Mouse (Mus musculus) heart, embryonic 16.5 days (tissue): ENCODE measurements around the gene Gnaq. TPM values are rescaled to one million over a fixed set of nuclear protein-coding genes. Genes with fewer than 3 reads are reported as not detected.
A peak's percentile ranks its signal among the peaks of the same experiment; 100 is the strongest.
"Not testable (repeated sequence)": the region's sequence is repeated elsewhere in the genome, so short reads cannot be mapped to it uniquely, and the experiment has no call there.

Experiments used
- ATAC-seq: fragments of 200-750 bp; cut with Nextera tagmentation; replicated peaks from 2 replicates; pipeline ENCODE4 v1.8.0; 2017; ENCODE audit warnings: moderate number of reproducible peaks; ENCODE audit not compliant: insufficient read depth, low FRiP score; ENCODE audit errors: extremely low read depth
- H3K27ac ChIP-seq: fragments of 300-500 bp; sonication (generic); 2 replicates; pipeline ENCODE4 v1.5.1; 2014; ENCODE audit warnings: mild to moderate bottlenecking, low read length, control low read depth, moderate library complexity
- H3K27me3 ChIP-seq: fragments of 300-500 bp; sonication (generic); 2 replicates; pipeline ENCODE4 v1.6.1; 2014; ENCODE audit warnings: low read length, mixed read lengths; ENCODE audit not compliant: control insufficient read depth, insufficient read depth
- H3K36me3 ChIP-seq: fragments of 300-500 bp; sonication (generic); 2 replicates; pipeline ENCODE4 v1.6.1; 2014; ENCODE audit not compliant: control insufficient read depth, insufficient read depth
- H3K4me1 ChIP-seq: fragments of 300-500 bp; sonication (generic); 2 replicates; pipeline ENCODE4 v1.6.1; 2014; ENCODE audit warnings: low read length, mixed read lengths; ENCODE audit not compliant: control insufficient read depth, insufficient read depth
- H3K4me2 ChIP-seq: fragments of 300-500 bp; sonication (generic); 2 replicates; pipeline ENCODE4 v1.6.1; 2014; ENCODE audit warnings: low read depth, mild to moderate bottlenecking, control low read depth, low read length
- H3K4me3 ChIP-seq: fragments of 300-500 bp; sonication (generic); 2 replicates; pipeline ENCODE4 v1.5.1; 2014; ENCODE audit warnings: mild to moderate bottlenecking, control low read depth, low read length
- H3K9ac ChIP-seq: fragments of 300-500 bp; sonication (generic); 2 replicates; pipeline ENCODE4 v1.6.1; 2014; ENCODE audit warnings: low read length, control low read depth
- H3K9me3 ChIP-seq: fragments of 300-500 bp; sonication (generic); replicated peaks from 2 replicates; pipeline ENCODE4 v1.6.1; 2016; ENCODE audit warnings: low read length; ENCODE audit not compliant: control insufficient read depth
- WGBS: fragments of 180-500 bp; shearing (Covaris S2); extraction: QIAGEN DNeasy Blood & Tissue Kit; methylation state at CpG from one replicate; pipeline ENCODE4 v1.1.7; 2014; 5-methylcytosine and 5-hydroxymethylcytosine counted together
- polyA plus RNA-seq: library from polyadenylated mRNA; unstranded; fragments of >200 nt; fragmentation: Nextera tagmentation; extraction: Ambion mirVana; gene quantifications from 2 replicates; pipeline ENCODE4 v1.2.1, GENCODE M21; 2015

Gene Gnaq
- polyA plus RNA-seq, 1 experiment from 2014 or later: 20.5 TPM

- H3K9me3 ChIP-seq: no peaks in the 10 kb centered on the region
- H3K4me1 ChIP-seq: peaks cover 25% of the 10 kb centered on the region
- no peak overlapping the region for H3K4me2 ChIP-seq
- no peak overlapping the region for H3K4me3 ChIP-seq
- no peak for ATAC-seq
- H3K36me3 ChIP-seq: no peaks in the 10 kb centered on the region
- H3K27me3 ChIP-seq: no peaks in the 10 kb centered on the region
- H3K27ac ChIP-seq: no peak overlapping the region
- no peak overlapping the region for H3K9ac ChIP-seq
Measured at GRCm38 (mm10) chr19:16154480-16154879, 21.8 kb downstream of the Gnaq start.

- H3K27me3 ChIP-seq: no peaks in the 10 kb centered on the region
- no peak overlapping the region for H3K9ac ChIP-seq
- H3K9me3 ChIP-seq: no peaks in the 10 kb centered on the region
- H3K4me2 ChIP-seq: no peak overlapping the region
- H3K4me1 ChIP-seq: peaks cover 32% of the 10 kb centered on the region
- H3K4me3 ChIP-seq: no peak overlapping the region
- no peak overlapping the region for H3K27ac ChIP-seq
- WGBS: 94% methylated on average over 7 of the region's 7 CpGs
- no peak for ATAC-seq
- no peaks in the 10 kb centered on the region for H3K36me3 ChIP-seq
Measured at GRCm38 (mm10) chr19:16157120-16157519, 24.5 kb downstream of the Gnaq start.

GRCm38 (mm10) chr19:16160759-16161158, 28.1 kb downstream of the Gnaq start:
- Histone ChIP-seq H3K4me3 (peak overlapping the region; percentile 27), H3K27ac (peak overlapping the region; percentile 89), H3K9ac (peak overlapping the region; percentile 50), H3K4me1 (peaks cover 20% of the 10 kb centered on the region), H3K27me3 (no peaks in the 10 kb centered on the region), H3K4me2 (peak overlapping the region; percentile 55), H3K9me3 (no peaks in the 10 kb centered on the region), H3K36me3 (no peaks in the 10 kb centered on the region)
- WGBS: 47% methylated on average over 2 of the region's 2 CpGs
- ATAC-seq: peak; percentile 76

- H3K36me3 ChIP-seq: no peaks in the 10 kb centered on the region
- H3K9ac ChIP-seq: no peak overlapping the region; the same call in 1 of the 2 replicates
- whole genome bisulfite sequencing: 27% methylated on average over 2 of the region's 2 CpGs
- peak; percentile 68 for ATAC-seq
- H3K9me3 ChIP-seq: no peaks in the 10 kb centered on the region
- H3K4me1 ChIP-seq: peaks cover 18% of the 10 kb centered on the region
- peak overlapping the region; percentile 27; the same call in 1 of the 2 replicates for H3K4me3 ChIP-seq
- peak overlapping the region; percentile 55 for H3K4me2 ChIP-seq
- H3K27me3 ChIP-seq: no peaks in the 10 kb centered on the region
- H3K27ac ChIP-seq: peak overlapping the region; percentile 89
Measured at GRCm38 (mm10) chr19:16161222-16161621, 28.6 kb downstream of the Gnaq start.

GRCm38 (mm10) chr19:16164396-16164795, 31.8 kb downstream of the Gnaq start:
- not testable (repeated sequence) for ATAC-seq, H3K9ac ChIP-seq, H3K4me3 ChIP-seq, H3K9me3 ChIP-seq, H3K27ac ChIP-seq, H3K27me3 ChIP-seq, H3K36me3 ChIP-seq, H3K4me2 ChIP-seq
- peaks cover 39% of the 10 kb centered on the region for H3K4me1 ChIP-seq
- WGBS: 89% methylated on average over 13 of the region's 13 CpGs

DNA sequence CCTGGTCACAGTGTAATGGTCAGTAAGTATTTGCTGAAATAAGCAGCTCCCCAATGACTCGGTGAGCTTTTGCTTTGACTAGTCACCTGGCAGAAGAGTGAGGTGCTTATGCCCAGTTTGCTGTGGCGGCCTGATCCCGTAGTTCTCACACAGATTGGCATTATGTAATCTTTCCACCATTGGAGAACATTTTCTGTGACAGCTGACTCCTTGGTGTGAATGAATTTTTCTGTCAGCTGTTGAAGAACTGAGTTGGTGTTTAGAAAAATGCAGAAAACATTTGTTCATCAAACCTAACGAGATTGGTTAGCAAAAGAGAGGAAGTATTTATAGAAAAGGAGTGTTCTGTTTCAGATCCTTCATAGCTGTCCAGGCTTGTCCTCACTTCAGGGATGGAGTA, 34.6 kb downstream of the Gnaq start:
- Histone ChIP-seq H3K36me3 (no peaks in the 10 kb centered on the region), H3K9ac (no peak overlapping the region), H3K27ac (peak overlapping the region; percentile 15; the same call in 1 of the 2 replicates), H3K4me1 (peaks cover 32% of the 10 kb centered on the region), H3K4me2 (no peak overlapping the region), H3K9me3 (no peaks in the 10 kb centered on the region), H3K27me3 (no peaks in the 10 kb centered on the region), H3K4me3 (no peak overlapping the region)
- no peak for ATAC-seq
- 59% methylated on average over 4 of the region's 4 CpGs for WGBS

GRCm38 (mm10) chr19:16168192-16168591, 35.6 kb downstream of the Gnaq start:
- no peaks in the 10 kb centered on the region for H3K27me3 ChIP-seq
- peaks cover 37% of the 10 kb centered on the region for H3K4me1 ChIP-seq
- H3K9me3 ChIP-seq: no peaks in the 10 kb centered on the region
- H3K36me3 ChIP-seq: no peaks in the 10 kb centered on the region
- 49% methylated on average over 4 of the region's 4 CpGs for WGBS
- H3K27ac ChIP-seq: peak overlapping the region; percentile 88
- H3K9ac ChIP-seq: no peak overlapping the region
- H3K4me2 ChIP-seq: no peak overlapping the region
- H3K4me3 ChIP-seq: no peak overlapping the region
- ATAC-seq: no peak; the same call in 1 of the 2 replicates

- H3K4me3 ChIP-seq: no peak overlapping the region
- WGBS: 30% methylated on average over 4 of the region's 4 CpGs
- H3K27ac ChIP-seq: peak overlapping the region; percentile 88
- no peak overlapping the region for H3K4me2 ChIP-seq
- peaks cover 41% of the 10 kb centered on the region for H3K4me1 ChIP-seq
- ATAC-seq: 0 out of 2 replicates have a peak, but pooled peaks have one; percentile 39
- H3K9me3 ChIP-seq: no peaks in the 10 kb centered on the region
- H3K27me3 ChIP-seq: no peaks in the 10 kb centered on the region
- no peaks in the 10 kb centered on the region for H3K36me3 ChIP-seq
- no peak overlapping the region for H3K9ac ChIP-seq
Measured at GRCm38 (mm10) chr19:16168653-16169198, 36.1 kb downstream of the Gnaq start.

GRCm38 (mm10) chr19:16170724-16171123, 38.1 kb downstream of the Gnaq start:
- Histone ChIP-seq H3K4me1 (peaks cover 44% of the 10 kb centered on the region), H3K36me3 (no peaks in the 10 kb centered on the region), H3K27me3 (no peaks in the 10 kb centered on the region), H3K27ac (no peak overlapping the region), H3K4me3 (no peak overlapping the region), H3K4me2 (no peak overlapping the region), H3K9ac (no peak overlapping the region), H3K9me3 (no peaks in the 10 kb centered on the region)
- WGBS: 21% methylated on average over 3 of the region's 3 CpGs
- no peak for ATAC-seq
